Mouse (Mus musculus): ENCODE data around the gene Lrrc20. TPM values are rescaled to one million over a fixed set of nuclear protein-coding genes. Genes with fewer than 3 reads are reported as not detected.

The Lrrc20 gene
- polyA plus RNA-seq (2012; rRNA removed) = 19.3 and 21.8 TPM in 2 replicates

DNA sequence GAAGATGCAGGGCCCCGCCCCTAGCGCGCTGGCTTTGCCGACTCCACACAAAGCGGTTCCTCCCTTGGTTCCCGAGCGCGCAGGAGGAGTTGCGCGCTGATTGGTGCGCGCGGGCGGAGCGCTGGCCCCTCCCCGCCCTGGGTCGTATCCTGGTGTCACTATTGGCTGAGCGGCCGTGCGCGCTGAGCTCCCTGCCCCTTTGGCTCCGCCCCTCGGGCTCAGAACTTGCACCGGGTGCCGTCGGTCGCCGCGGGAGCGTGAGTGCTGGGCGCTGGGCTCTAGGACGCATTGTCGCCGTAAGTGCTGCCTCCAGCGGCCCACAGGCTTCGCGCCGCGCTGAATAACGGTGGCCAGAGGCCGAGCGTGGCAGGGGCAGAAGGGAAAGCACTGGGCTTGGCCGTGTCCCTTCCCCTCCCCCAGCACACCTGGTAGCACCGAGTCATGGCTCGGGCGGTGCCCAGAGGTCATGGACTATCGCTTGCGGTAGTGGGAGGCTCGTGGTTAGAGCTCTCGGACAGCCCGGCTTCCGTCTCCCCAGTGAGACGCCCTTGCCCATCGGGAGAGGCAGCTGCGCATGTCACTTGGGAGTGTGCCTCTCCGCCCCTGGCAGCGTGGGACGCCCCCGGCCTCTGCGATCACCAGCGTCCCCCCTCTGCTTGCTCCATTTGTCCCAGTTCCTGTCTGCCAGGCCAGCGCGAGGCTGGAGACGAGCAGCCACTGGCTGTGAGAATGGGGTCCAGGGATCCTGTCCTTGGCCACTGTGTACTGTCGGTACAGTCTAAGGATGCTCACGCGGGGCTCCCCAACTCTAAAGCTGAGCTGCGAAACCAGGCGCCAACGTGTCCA is at the start of gene Lrrc20:
Gene Lrrc20 (plus strand): TSS at position 208 of the 846 bp plus-strand sequence.

DNA sequence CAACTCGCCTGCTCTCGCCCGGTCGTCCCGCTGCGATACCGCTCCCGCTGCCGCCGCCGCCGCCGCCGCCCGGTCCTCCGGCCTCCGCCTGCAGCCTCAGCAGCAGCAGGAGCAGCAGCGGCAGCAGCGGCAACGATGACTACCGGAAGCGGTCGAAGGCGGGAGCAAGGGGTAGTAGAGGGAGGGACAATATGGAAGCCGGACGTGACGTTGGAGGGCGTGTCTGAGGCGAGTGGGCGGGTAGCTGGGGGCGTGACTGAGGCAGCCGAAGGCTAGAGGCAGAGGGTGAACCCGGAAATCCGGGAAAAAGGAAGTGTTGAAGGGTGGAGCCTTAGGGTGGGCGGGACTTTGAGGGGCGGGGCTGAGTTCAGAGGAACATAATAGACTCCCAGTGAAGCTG is 23.0 kb upstream of the Lrrc20 start, which contains the start of gene Eif4ebp2:
Gene Eif4ebp2 (minus strand): TSS at position 17 of the 400 bp plus-strand sequence.

Other genes with a start within 250 kb of the Lrrc20 start
- 1.0 and 3.2 TPM in 2 replicates for gene Adamts14, start 202.4 kb upstream of the Lrrc20 start, polyA plus RNA-seq (2012; rRNA removed)
- not detected in 2 replicates for gene Prf1, start 178.0 kb upstream of the Lrrc20 start, polyA plus RNA-seq (2012; rRNA removed)
- 21.6 and 26.5 TPM in 2 replicates for gene Pald1, start 92.3 kb upstream of the Lrrc20 start, polyA plus RNA-seq (2012; rRNA removed)
- 0.06 and 0.10 TPM in 2 replicates for gene Nodal, start 57.8 kb upstream of the Lrrc20 start, polyA plus RNA-seq (2012; rRNA removed)
- 57.4 and 65.0 TPM in 2 replicates for gene Eif4ebp2, start 23.1 kb upstream of the Lrrc20 start, polyA plus RNA-seq (2012; rRNA removed)
- 0.42 and 0.46 TPM in 2 replicates for gene Npffr1, start 119.7 kb downstream of the Lrrc20 start, polyA plus RNA-seq (2012; rRNA removed)
- 137 and 164 TPM in 2 replicates for gene Ppa1, start 172.8 kb downstream of the Lrrc20 start, polyA plus RNA-seq (2012; rRNA removed)
- gene Sar1a, start 204.5 kb downstream of the Lrrc20 start, polyA plus RNA-seq (2012; rRNA removed) = 116 and 128 TPM in 2 replicates
- 37.0 and 39.0 TPM in 2 replicates for gene Tysnd1, start 219.7 kb downstream of the Lrrc20 start, polyA plus RNA-seq (2012; rRNA removed)
- gene Aifm2, start 239.5 kb downstream of the Lrrc20 start, polyA plus RNA-seq (2012; rRNA removed) = 6.5 and 9.4 TPM in 2 replicates